Mouse (Mus musculus) olfactory bulb, adult 2 months (tissue): ENCODE results near the gene Il17re. TPM values are rescaled to one million over a fixed set of nuclear protein-coding genes. Genes with fewer than 3 reads are reported as not detected.

ENCODE experiments used
- H3K27ac ChIP-seq: fragments of 200-500 bp; 2 replicates; pipeline ENCODE4 v1.5.1; 2012; ENCODE audit warnings: low read depth, low read length; ENCODE audit not compliant: insufficient read depth
- H3K4me1 ChIP-seq: fragments of 200-500 bp; 2 replicates; pipeline ENCODE4 v1.6.1; 2012; ENCODE audit warnings: low read length; ENCODE audit not compliant: control insufficient read depth, insufficient read depth
- H3K4me3 ChIP-seq: fragments of 200-500 bp; 2 replicates; pipeline ENCODE4 v1.5.1; 2012; ENCODE audit warnings: mild to moderate bottlenecking, low read depth, low read length, moderate library complexity; ENCODE audit not compliant: insufficient read depth
- CTCF ChIP-seq: fragments of 200-500 bp; IDR thresholded peaks from 2 replicates; pipeline ENCODE4 v1.5.1; 2012; ENCODE audit warnings: low read depth, mild to moderate bottlenecking, low read length, moderate library complexity; ENCODE audit not compliant: insufficient read depth
- POLR2A ChIP-seq: fragments of 200-500 bp; IDR thresholded peaks from 2 replicates; pipeline ENCODE4 v1.6.1; 2012; ENCODE audit warnings: mild to moderate bottlenecking, low read depth, low read length, moderate library complexity; ENCODE audit not compliant: insufficient read depth
- WGBS: fragments of 180-500 bp; shearing (Covaris S2); methylation state at CpG from one replicate; pipeline ENCODE4 v1.1.7; 2018; 5-methylcytosine and 5-hydroxymethylcytosine counted together
- polyA plus RNA-seq: library from polyadenylated mRNA; stranded (reverse); fragments of >200 nt; gene quantifications from 2 replicates; pipeline ENCODE4 v1.2.4, GENCODE M21; 2012; ENCODE audit warnings: low replicate concordance; ENCODE audit not compliant: missing spikeins, insufficient read depth, insufficient read length

Gene Il17re
- polyA plus RNA-seq, 1 experiment: not detected

GRCm38 (mm10) chr6:113428006-113428405, 30.3 kb upstream of the Il17re start:
- 92% methylated on average over 16 of the region's 16 CpGs for WGBS
- Histone ChIP-seq H3K27ac (no peak overlapping the region), H3K4me3 (no peak overlapping the region), H3K4me1 (0 out of 2 replicates have a peak, but pooled peaks cover 2% of the 10 kb centered on the region)
- TF ChIP-seq CTCF (no peak), POLR2A (no peak)

GRCm38 (mm10) chr6:113429965-113430364, 28.3 kb upstream of the Il17re start:
- Histone ChIP-seq H3K4me1 (0 out of 2 replicates have a peak, but pooled peaks cover 2% of the 10 kb centered on the region), H3K4me3 (no peak overlapping the region), H3K27ac (no peak overlapping the region)
- TF ChIP-seq POLR2A: no peak
- no peak for TF ChIP-seq CTCF
- 78% methylated on average over 3 of the region's 3 CpGs for WGBS

- WGBS: 62% methylated on average over 3 of the region's 3 CpGs
- no peak overlapping the region for H3K27ac ChIP-seq
- H3K4me3 ChIP-seq: no peak overlapping the region
- H3K4me1 ChIP-seq: 0 out of 2 replicates have a peak, but pooled peaks cover 2% of the 10 kb centered on the region
- TF ChIP-seq CTCF: no peak
- TF ChIP-seq POLR2A: no peak
Observed at GRCm38 (mm10) chr6:113430846-113431245, 27.4 kb upstream of the Il17re start.

- WGBS: 40% methylated on average over 3 of the region's 3 CpGs
- H3K27ac ChIP-seq: no peak overlapping the region
- H3K4me1 ChIP-seq: 0 out of 2 replicates have a peak, but pooled peaks cover 2% of the 10 kb centered on the region
- no peak overlapping the region for H3K4me3 ChIP-seq
- TF ChIP-seq POLR2A (no peak), CTCF (no peak)
Observed at GRCm38 (mm10) chr6:113431801-113432200, 26.5 kb upstream of the Il17re start.

- Histone ChIP-seq H3K27ac (no peak overlapping the region), H3K4me1 (0 out of 2 replicates have a peak, but pooled peaks cover 2% of the 10 kb centered on the region), H3K4me3 (no peak overlapping the region)
- TF ChIP-seq POLR2A (no peak), CTCF (no peak)
- WGBS: 81% methylated on average over 3 of the region's 3 CpGs
Observed at GRCm38 (mm10) chr6:113433661-113434060, 24.6 kb upstream of the Il17re start.

- Histone ChIP-seq H3K27ac (no peak overlapping the region), H3K4me1 (0 out of 2 replicates have a peak, but pooled peaks cover 2% of the 10 kb centered on the region), H3K4me3 (no peak overlapping the region)
- TF ChIP-seq CTCF: no peak
- no peak for TF ChIP-seq POLR2A
- 77% methylated on average over 7 of the region's 7 CpGs for WGBS
Observed at GRCm38 (mm10) chr6:113434691-113435090, 23.6 kb upstream of the Il17re start.

GRCm38 (mm10) chr6:113435664-113436205, 22.5 kb upstream of the Il17re start, which contains the start of gene Cidec:
Gene Cidec, minus strand, starts transcription at chr6:113435760.
- TF ChIP-seq POLR2A: no peak
- no peak for TF ChIP-seq CTCF
- WGBS: 85% methylated on average over 9 of the region's 9 CpGs
- Histone ChIP-seq H3K4me3 (no peak within 1 kb of the TSS), H3K4me1 (0 out of 2 replicates have a peak, but pooled peaks cover 2% of the 10 kb centered on the region), H3K27ac (no peak within 1 kb of the TSS)

GRCm38 (mm10) chr6:113437135-113437534, 21.1 kb upstream of the Il17re start:
- 0 out of 2 replicates have a peak, but pooled peaks cover under 1% of the 10 kb centered on the region for H3K4me1 ChIP-seq
- no peak overlapping the region for H3K4me3 ChIP-seq
- WGBS: 82% methylated on average over 12 of the region's 12 CpGs
- H3K27ac ChIP-seq: no peak overlapping the region
- TF ChIP-seq CTCF (no peak), POLR2A (no peak)

- Histone ChIP-seq H3K4me1 (peaks cover 4% of the 10 kb centered on the region; the same call in 1 of the 2 replicates), H3K4me3 (no peak overlapping the region), H3K27ac (no peak overlapping the region)
- 70% methylated on average over 12 of the region's 12 CpGs for WGBS
- TF ChIP-seq POLR2A (no peak), CTCF (no peak)
Observed at GRCm38 (mm10) chr6:113438721-113439430, 19.4 kb upstream of the Il17re start.
